Mouse (Mus musculus) myocyte (in vitro differentiated cells): ENCODE measurements at regions not wholly inside any gene's neighbourhood (a gene's known extent, or its start where the extent isn't known, plus 50 kb on each side); places are given as distances from the start of the nearest gene placed in this dataset.

ENCODE experiments used
- POLR2A ChIP-seq: IDR thresholded peaks from one replicate; pipeline ENCODE4 v1.6.1; 2011; ENCODE audit warnings: low read depth, mild to moderate bottlenecking, control low read depth, moderate library complexity; ENCODE audit not compliant: insufficient read length
- USF1 ChIP-seq: IDR thresholded peaks from one replicate; pipeline ENCODE4 v1.6.1; 2011; ENCODE audit warnings: low read depth, mild to moderate bottlenecking, control low read depth, moderate library complexity

DNA sequence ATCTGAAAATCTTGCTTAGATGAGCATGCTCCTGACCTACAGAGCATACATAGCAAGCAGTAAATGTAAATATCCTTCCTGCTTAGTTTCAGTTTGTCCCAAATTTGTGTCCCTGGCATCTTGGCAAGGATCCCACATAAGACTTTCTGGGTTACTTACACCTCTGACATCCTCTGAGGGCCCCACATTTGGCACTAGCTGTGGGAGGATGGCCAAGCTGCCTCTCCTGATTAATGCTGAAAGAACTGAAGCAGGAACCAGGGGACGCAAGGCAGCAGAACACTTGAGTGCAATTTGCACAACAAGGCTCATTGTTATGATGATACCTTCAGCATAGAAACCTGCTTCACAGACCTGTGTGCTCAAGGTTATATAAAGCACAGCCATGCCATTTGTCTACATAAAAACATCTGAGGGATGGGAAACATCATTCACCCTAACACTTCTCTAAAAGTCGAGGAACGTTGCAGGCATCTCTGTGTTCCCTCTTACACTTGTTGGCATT lies 441.7 kb downstream of the Adam3 start:
- no peak for TF ChIP-seq POLR2A
- TF ChIP-seq USF1, result no peak
